Mouse (Mus musculus): ENCODE measurements at regions not wholly inside any gene's neighbourhood (a gene's known extent, or its start where the extent isn't known, plus 50 kb on each side); places are given as distances from the start of the nearest gene placed in this dataset.

GRCm38 (mm10) chr5:146684429-146684828 is 99.4 kb upstream of the Gpr12 start:
- Histone ChIP-seq H3K9me3 (replicated peaks; ENCODE audit: insufficient read depth, low read length) (no peaks in the 10 kb centered on the region), H3K4me3 (ENCODE audit: control insufficient read depth in 1 of 2, insufficient read depth in 1 of 2, low read depth in 2 of 2, low read length in 2 of 2) (no peak overlapping the region), H3K9ac (ENCODE audit: control insufficient read depth, low read depth, low read length, poor library complexity, severe bottlenecking) (no peak overlapping the region), H3K4me1 (ENCODE audit: control insufficient read depth in 1 of 2, insufficient read depth in 2 of 2, low read length in 2 of 2) (0 out of 4 replicates have a peak, but pooled peaks cover 0 to 3% of the 10 kb centered on the region in 2 experiments), H3K27me3 (ENCODE audit: control insufficient read depth in 1 of 2, insufficient read depth in 2 of 2, low read length in 2 of 2) (0 out of 4 replicates have a peak, but pooled peaks cover 0 to 1% of the 10 kb centered on the region in 2 experiments), H3K27ac (ENCODE audit: control insufficient read depth, low read depth, low read length) (no peak overlapping the region), H3K36me3 (ENCODE audit: control insufficient read depth in 1 of 2, insufficient read depth in 2 of 2, low read length in 2 of 2) (no peaks in the 10 kb centered on the region), H3K79me2 (ENCODE audit: control insufficient read depth, insufficient read depth, low read length, poor library complexity) (no peaks in the 10 kb centered on the region)
- DNase-seq (ENCODE audit: low read depth, low spot score): no peak
- TF ChIP-seq MYC (IDR thresholded peaks at IDR 0.05; ENCODE audit: low read depth, low read length) (no peak), MEF2A (IDR thresholded peaks at IDR 0.05; ENCODE audit: extremely low read depth, insufficient replicate concordance, low read depth, low read length, poor library complexity, severe bottlenecking) (no peak), CTCF (IDR thresholded peaks at IDR 0.05 in 2 of 3, conservative IDR thresholded peaks at IDR 0.05 in 1 of 3; ENCODE audit: control insufficient read depth in 1 of 3, insufficient read depth in 1 of 3, low read depth in 2 of 3, low read length in 3 of 3, poor library complexity in 1 of 3, severe bottlenecking in 1 of 3) (no peak), JUND (IDR thresholded peaks at IDR 0.05; ENCODE audit: low read depth, low read length) (no peak), MXI1 (IDR thresholded peaks at IDR 0.05; ENCODE audit: low read depth, low read length) (no peak), ZKSCAN1 (IDR thresholded peaks at IDR 0.05; ENCODE audit: low read depth, low read length) (no peak), MAFK (IDR thresholded peaks at IDR 0.05; ENCODE audit: borderline replicate concordance, low read depth, low read length) (no peak), ETS1 (IDR thresholded peaks at IDR 0.05; ENCODE audit: low read depth, low read length) (no peak), NRF1 (IDR thresholded peaks at IDR 0.05; ENCODE audit: insufficient read depth, low read depth, low read length, poor library complexity, severe bottlenecking) (no peak)

DNA sequence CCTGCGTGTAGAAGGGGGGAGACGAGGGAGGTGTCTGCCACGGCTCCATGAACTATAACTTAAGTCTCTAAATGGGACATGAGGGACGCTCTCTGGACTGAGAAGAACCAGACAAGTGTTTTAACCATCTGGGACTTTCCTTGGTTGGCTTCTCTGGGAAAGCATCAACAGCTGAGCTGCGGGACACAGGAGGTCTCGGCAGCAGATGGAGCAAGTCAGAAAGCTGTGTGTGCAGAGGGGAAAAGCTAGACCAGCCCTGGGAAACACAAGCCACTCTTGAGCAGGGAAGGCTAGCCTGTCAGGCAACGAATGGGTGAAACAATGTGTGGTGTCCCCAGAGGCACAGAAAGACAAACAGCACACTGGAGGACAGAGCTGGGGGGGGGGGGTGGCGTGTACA is 98.5 kb upstream of the Gpr12 start:
- 0 out of 4 replicates have a peak, but pooled peaks cover 0 to 4% of the 10 kb centered on the region in 2 experiments for H3K4me1 ChIP-seq (ENCODE audit: control insufficient read depth in 1 of 2, insufficient read depth in 2 of 2, low read length in 2 of 2)

More for the DNA sequence above, 98.5 kb upstream of the Gpr12 start:
- H3K36me3 ChIP-seq (ENCODE audit: control insufficient read depth in 1 of 2, insufficient read depth in 2 of 2, low read length in 2 of 2): no peaks in the 10 kb centered on the region
- H3K4me3 ChIP-seq (ENCODE audit: control insufficient read depth in 1 of 2, insufficient read depth in 1 of 2, low read depth in 2 of 2, low read length in 2 of 2): no peak overlapping the region
- TF ChIP-seq USF2 (IDR thresholded peaks at IDR 0.05; ENCODE audit: borderline replicate concordance in 1 of 2, insufficient read depth in 1 of 2, low read depth in 1 of 2, low read length in 2 of 2) (no peak), CHD2 (IDR thresholded peaks at IDR 0.05; ENCODE audit: low read length) (no peak), GABPA (IDR thresholded peaks at IDR 0.05; ENCODE audit: low read depth, low read length) (no peak), TCF12 (IDR thresholded peaks at IDR 0.05; ENCODE audit: low read depth, low read length) (no peak), UBTF (IDR thresholded peaks at IDR 0.05; ENCODE audit: borderline replicate concordance, insufficient read depth, low read depth, low read length) (no peak), ELF1 (IDR thresholded peaks at IDR 0.05; ENCODE audit: low read depth, low read length) (no peak), RAD21 (IDR thresholded peaks at IDR 0.05; ENCODE audit: low read depth, low read length) (no peak), SIN3A (IDR thresholded peaks at IDR 0.05; ENCODE audit: low read length) (no peak), E2F4 (IDR thresholded peaks at IDR 0.05; ENCODE audit: borderline replicate concordance, low read depth, low read length) (no peak), ZNF384 (IDR thresholded peaks at IDR 0.05; ENCODE audit: low read depth, low read length) (no peak), MAFK (IDR thresholded peaks at IDR 0.05; ENCODE audit: borderline replicate concordance, low read depth, low read length) (no peak), USF1 (IDR thresholded peaks at IDR 0.05; ENCODE audit: low read depth, low read length) (no peak), EP300 (IDR thresholded peaks at IDR 0.05; ENCODE audit: low read depth in 1 of 2, low read length in 2 of 2) (no peak)
- DNase-seq (ENCODE audit: low read depth, low spot score): no peak
- H3K9me3 ChIP-seq (replicated peaks; ENCODE audit: insufficient read depth, low read length): no peaks in the 10 kb centered on the region
- H3K27me3 ChIP-seq (ENCODE audit: control insufficient read depth in 1 of 2, insufficient read depth in 2 of 2, low read length in 2 of 2): 0 out of 4 replicates have a peak, but pooled peaks cover 0 to 1% of the 10 kb centered on the region in 2 experiments
- no peak overlapping the region for H3K9ac ChIP-seq (ENCODE audit: control insufficient read depth, low read depth, low read length, poor library complexity, severe bottlenecking)
- no peak overlapping the region for H3K27ac ChIP-seq (ENCODE audit: control insufficient read depth, low read depth, low read length)
- H3K79me2 ChIP-seq (ENCODE audit: control insufficient read depth, insufficient read depth, low read length, poor library complexity): no peaks in the 10 kb centered on the region
